ENCODE assay signal across 23 mouse cellular contexts in genomic region chr4:105356616-105357015, GRCm38 (mm10).
DNase-seq lines count a peak whose midpoint lies in the region; ATAC-seq and TF ChIP-seq lines count a peak whose summit lies in the region.
"Had no signal": no experiment of that assay in that cellular context is flagged by ENCODE, and none has a peak within 500 bp of the region (broad histone marks: within the 10 kb centered on the region; RNA-seq: fewer than 3 reads in every experiment).

No protein-coding gene starts in this region.

- ATAC-seq in hindbrain, embryonic 12.5 days (ENCODE audit: low FRiP score) = peak; percentile 46
- ATAC-seq in hindbrain, embryonic 16.5 days = no peak
- ATAC-seq in neural tube, embryonic 11.5 days (ENCODE audit: insufficient read depth, low FRiP score, low TSS enrichment) = peak; percentile 35; the same call in 1 of the 2 replicates
- no peak for ATAC-seq in neural tube, embryonic 15.5 days (ENCODE audit: low FRiP score)
- ATAC-seq: forebrain, postnatal 0 days; hindbrain, postnatal 0 days; intestine, embryonic 16.5 days had no signal

- TF ChIP-seq CTCF in left cerebral cortex, adult 2 months (IDR thresholded peaks at IDR 0.05) = no peak

- H3K36me3 ChIP-seq in hindbrain, embryonic 12.5 days = no peaks in the 10 kb centered on the region
- H3K36me3 ChIP-seq in hindbrain, embryonic 16.5 days (ENCODE audit: control insufficient read depth, insufficient read depth, low read length) = no peaks in the 10 kb centered on the region
- no peaks in the 10 kb centered on the region for H3K36me3 ChIP-seq in neural tube, embryonic 11.5 days (ENCODE audit: control insufficient read depth, insufficient read depth, low read length)
- no peaks in the 10 kb centered on the region for H3K36me3 ChIP-seq in neural tube, embryonic 15.5 days
- H3K36me3 ChIP-seq: heart, embryonic 12.5 days; limb, embryonic 15.5 days had no signal

- no peak overlapping the region for H3K27ac ChIP-seq in hindbrain, embryonic 12.5 days
- no peak overlapping the region for H3K27ac ChIP-seq in hindbrain, embryonic 16.5 days (ENCODE audit: low read depth, low read length)
- H3K27ac ChIP-seq in neural tube, embryonic 11.5 days (ENCODE audit: low read depth, low read length) = no peak overlapping the region
- no peak overlapping the region for H3K27ac ChIP-seq in neural tube, embryonic 15.5 days (replicated peaks)
- H3K27ac ChIP-seq in left cerebral cortex, adult 2 months = no peak overlapping the region
- H3K27ac ChIP-seq: hindbrain, postnatal 0 days; limb, embryonic 15.5 days had no signal

- no peaks in the 10 kb centered on the region for H3K9me3 ChIP-seq in hindbrain, embryonic 12.5 days (replicated peaks)
- no peaks in the 10 kb centered on the region for H3K9me3 ChIP-seq in hindbrain, embryonic 16.5 days (ENCODE audit: control insufficient read depth, low read length)
- no peaks in the 10 kb centered on the region for H3K9me3 ChIP-seq in neural tube, embryonic 11.5 days (ENCODE audit: control insufficient read depth, low read length)
- H3K9me3 ChIP-seq in neural tube, embryonic 15.5 days (replicated peaks) = no peaks in the 10 kb centered on the region
- H3K9me3 ChIP-seq: heart, embryonic 12.5 days; limb, embryonic 15.5 days had no signal

- WGBS in hindbrain, embryonic 12.5 days = 26% methylated on average over 3 of the region's 3 CpGs
- 26% methylated on average over 3 of the region's 3 CpGs for WGBS in hindbrain, embryonic 16.5 days
- WGBS in neural tube, embryonic 11.5 days = 29% methylated on average over 3 of the region's 3 CpGs
- 25% methylated on average over 3 of the region's 3 CpGs for WGBS in neural tube, embryonic 15.5 days

- peaks cover 14% of the 10 kb centered on the region for H3K4me1 ChIP-seq in hindbrain, embryonic 12.5 days
- no peaks in the 10 kb centered on the region for H3K4me1 ChIP-seq in hindbrain, embryonic 16.5 days (ENCODE audit: control insufficient read depth, insufficient read depth, low read depth, low read length)
- peaks cover 6% of the 10 kb centered on the region for H3K4me1 ChIP-seq in neural tube, embryonic 11.5 days (ENCODE audit: control insufficient read depth, insufficient read depth, low read length)
- 0 out of 2 replicates have a peak, but pooled peaks cover 3% of the 10 kb centered on the region for H3K4me1 ChIP-seq in neural tube, embryonic 15.5 days

- intact Hi-C loops in left cerebral cortex, postnatal 10 days (cut with DNase I) = no loop called here
- intact Hi-C loops in left cerebral cortex, adult 2 months (cut with DNase I) = no loop called here

- no peak overlapping the region for H3K4me3 ChIP-seq in hindbrain, embryonic 12.5 days
- H3K4me3 ChIP-seq in hindbrain, embryonic 16.5 days (ENCODE audit: low read length) = no peak overlapping the region
- no peak overlapping the region for H3K4me3 ChIP-seq in neural tube, embryonic 11.5 days (ENCODE audit: low read depth, low read length)
- no peak overlapping the region for H3K4me3 ChIP-seq in neural tube, embryonic 15.5 days (replicated peaks)
- no peak overlapping the region for H3K4me3 ChIP-seq in left cerebral cortex, adult 2 months
- H3K4me3 ChIP-seq: heart, embryonic 12.5 days; limb, embryonic 15.5 days had no signal

- peak; percentile 28 for DNase-seq in neural tube, embryonic 11.5 days (ENCODE audit: low spot score)
- peak; percentile 35 for DNase-seq in mesoderm, embryonic 11.5 days (ENCODE audit: low read depth, low spot score)
- DNase-seq in left cerebral cortex, postnatal 10 days (ENCODE audit: extremely low spot score in 1 of 2, low spot score in 2 of 2) = no peak
- DNase-seq in left cerebral cortex, adult 2 months (ENCODE audit: extremely low spot score in 1 of 2, low spot score in 2 of 2) = no peak
- DNase-seq: adrenal gland, adult 2 months; cerebellum, adult 18-20 months; cerebellum, postnatal 14 days; forebrain, postnatal 0 days; gastrocnemius, postnatal 14 days; heart, adult 18-20 months; heart, postnatal 10 days; kidney, adult 9 months; kidney, postnatal 36 days; lung, postnatal 4 days; right cerebral cortex, postnatal 25 days; thymus, postnatal 14 days had no signal

- no peak overlapping the region for H3K9ac ChIP-seq in hindbrain, embryonic 12.5 days
- no peak overlapping the region for H3K9ac ChIP-seq in hindbrain, embryonic 16.5 days (ENCODE audit: low read depth, low read length)
- no peak overlapping the region for H3K9ac ChIP-seq in neural tube, embryonic 11.5 days (ENCODE audit: low read length)
- H3K9ac ChIP-seq in neural tube, embryonic 15.5 days (replicated peaks) = no peak overlapping the region
- H3K9ac ChIP-seq: forebrain, postnatal 0 days; heart, embryonic 12.5 days; limb, embryonic 15.5 days had no signal

- no peak overlapping the region for H3K4me2 ChIP-seq in hindbrain, embryonic 12.5 days (replicated peaks)
- no peak overlapping the region for H3K4me2 ChIP-seq in hindbrain, embryonic 16.5 days (ENCODE audit: low read length)
- no peak overlapping the region for H3K4me2 ChIP-seq in neural tube, embryonic 11.5 days (ENCODE audit: low read depth)
- H3K4me2 ChIP-seq in neural tube, embryonic 15.5 days = no peak overlapping the region
- H3K4me2 ChIP-seq: heart, embryonic 12.5 days; limb, embryonic 15.5 days had no signal

- no peaks in the 10 kb centered on the region for H3K27me3 ChIP-seq in hindbrain, embryonic 12.5 days
- no peaks in the 10 kb centered on the region for H3K27me3 ChIP-seq in hindbrain, embryonic 16.5 days (replicated peaks; ENCODE audit: control insufficient read depth, insufficient read depth, low read length)
- H3K27me3 ChIP-seq in neural tube, embryonic 11.5 days (ENCODE audit: control insufficient read depth, insufficient read depth, low read length) = no peaks in the 10 kb centered on the region
- H3K27me3 ChIP-seq in neural tube, embryonic 15.5 days (replicated peaks) = no peaks in the 10 kb centered on the region
- H3K27me3 ChIP-seq: heart, embryonic 12.5 days; limb, embryonic 15.5 days had no signal

Comparison
In these comparisons a context has a peak if more than half of its experiments do, and no peak if none do; other contexts are left out.
1. ATAC-seq: peak in hindbrain, embryonic 12.5 days (single experiment) and neural tube, embryonic 11.5 days (single experiment); none in hindbrain, embryonic 16.5 days (single experiment) and neural tube, embryonic 15.5 days (single experiment).
2. DNase-seq: peak in neural tube, embryonic 11.5 days (single experiment) and mesoderm, embryonic 11.5 days (single experiment); none in left cerebral cortex, postnatal 10 days (0 of 2) and left cerebral cortex, adult 2 months (0 of 2).